Mouse (Mus musculus) heart, postnatal 0 days (tissue): Measurements from ENCODE around the gene Dnah9. TPM values are rescaled to one million over a fixed set of nuclear protein-coding genes. Genes with fewer than 3 reads are reported as not detected.

ENCODE experiments used
- ATAC-seq: fragments of 200-750 bp; cut with Nextera tagmentation; 2 replicates; pipeline ENCODE4 v1.8.0; 2017; ENCODE audit warnings: low read depth, moderate number of reproducible peaks, moderate library complexity; ENCODE audit not compliant: insufficient read depth
- DNase-seq: peaks from one replicate; pipeline ENCODE4 v3.0.0-alpha.2; 2016; ENCODE audit warnings: low spot score
- H3K27ac ChIP-seq: fragments of 300-500 bp; sonication (generic); 2 replicates; pipeline ENCODE4 v1.5.1; 2014; ENCODE audit warnings: low read depth, mild to moderate bottlenecking
- H3K27me3 ChIP-seq: fragments of 300-500 bp; sonication (generic); 2 replicates; pipeline ENCODE4 v1.6.1; 2014; ENCODE audit warnings: low read length, mixed read lengths; ENCODE audit not compliant: control insufficient read depth, insufficient read depth
- H3K36me3 ChIP-seq: fragments of 300-500 bp; sonication (generic); replicated peaks from 2 replicates; pipeline ENCODE4 v1.6.1; 2014; ENCODE audit warnings: low read length, mixed read lengths; ENCODE audit not compliant: control insufficient read depth, insufficient read depth
- H3K4me1 ChIP-seq: fragments of 300-500 bp; sonication (generic); 2 replicates; pipeline ENCODE4 v1.6.1; 2014; ENCODE audit warnings: antibody characterized with exemption; ENCODE audit not compliant: control insufficient read depth, insufficient read depth
- H3K4me2 ChIP-seq: fragments of 300-500 bp; sonication (generic); 2 replicates; pipeline ENCODE4 v1.6.1; 2014; ENCODE audit warnings: low read depth, mild to moderate bottlenecking, low read length, moderate library complexity
- H3K4me3 ChIP-seq: fragments of 300-500 bp; sonication (generic); 2 replicates; pipeline ENCODE4 v1.5.1; 2014; ENCODE audit warnings: low read depth, low read length
- H3K9ac ChIP-seq: fragments of 300-500 bp; sonication (generic); replicated peaks from 2 replicates; pipeline ENCODE4 v1.6.1; 2014; ENCODE audit warnings: low read depth, low read length, mixed read lengths
- H3K9me3 ChIP-seq: fragments of 300-500 bp; sonication (generic); replicated peaks from 2 replicates; pipeline ENCODE4 v1.6.1; 2016; ENCODE audit warnings: low read length; ENCODE audit not compliant: control insufficient read depth
- CTCF ChIP-seq: IDR thresholded peaks from 2 replicates; pipeline ENCODE4 v1.5.1; 2016; ENCODE audit warnings: antibody characterized with exemption, control low read depth, low read depth
- EP300 ChIP-seq: IDR thresholded peaks from 2 replicates; pipeline ENCODE4 v1.6.1; 2016; ENCODE audit warnings: antibody characterized with exemption, low read depth
- WGBS: fragments of 180-500 bp; shearing (Covaris S2); extraction: QIAGEN DNeasy Blood & Tissue Kit; methylation state at CpG from one replicate; pipeline ENCODE4 v1.1.7; 2014; 5-methylcytosine and 5-hydroxymethylcytosine counted together
- polyA plus RNA-seq: library from polyadenylated mRNA; unstranded; fragments of >200 nt; fragmentation: Nextera tagmentation; extraction: Ambion mirVana; gene quantifications from 2 replicates; pipeline ENCODE4 v1.2.1, GENCODE M21; 2015
- total RNA-seq: library from RNA; depleted of rRNA; stranded (reverse); fragments of >200 nt; gene quantifications from 2 replicates; pipeline ENCODE4 v1.2.3, GENCODE M21; 2014; ENCODE audit warnings: low replicate concordance; rRNA removed

The Dnah9 gene
- total RNA-seq (0.31 and 1.0 TPM in 2 replicates), polyA plus RNA-seq (0.16 TPM in 1 of 2 replicates, not detected in the other)

- DNase-seq (peak; percentile 47), ATAC-seq (peak; percentile 91)
- WGBS, result under 1% methylated on average over 49 of the region's 53 CpGs
- peak within 1 kb of the TSS; percentile 70 for H3K4me2 ChIP-seq
- H3K27me3 ChIP-seq, result peaks cover 20% of the 10 kb centered on the region
- H3K4me1 ChIP-seq, result no peaks in the 10 kb centered on the region
- no peak within 1 kb of the TSS for H3K27ac ChIP-seq
- TF ChIP-seq EP300, result no peak
- no peak for TF ChIP-seq CTCF
- no peaks in the 10 kb centered on the region for H3K9me3 ChIP-seq
- H3K9ac ChIP-seq, result no peak within 1 kb of the TSS
- H3K36me3 ChIP-seq, result no peaks in the 10 kb centered on the region
- peak within 1 kb of the TSS; percentile 39 for H3K4me3 ChIP-seq
Measured at GRCm38 (mm10) chr11:66167801-66168651, at the start of gene Dnah9. Gene Dnah9, minus strand, starts transcription at chr11:66168551.

GRCm38 (mm10) chr11:66188627-66189287 lies 20.4 kb upstream of the Dnah9 start:
- H3K27ac ChIP-seq, result no peak overlapping the region
- TF ChIP-seq CTCF (peak; percentile 11; the same call in 1 of the 2 replicates), EP300 (peak; percentile 78)
- WGBS, result 56% methylated on average over 3 of the region's 3 CpGs

GRCm38 (mm10) chr11:66188146-66188545 lies 19.8 kb upstream of the Dnah9 start:
- ATAC-seq, result no peak
- Histone ChIP-seq H3K27me3 (no peaks in the 10 kb centered on the region), H3K4me1 (no peaks in the 10 kb centered on the region), H3K36me3 (no peaks in the 10 kb centered on the region), H3K9ac (no peak overlapping the region), H3K4me2 (no peak overlapping the region), H3K4me3 (no peak overlapping the region), H3K27ac (no peak overlapping the region), H3K9me3 (no peaks in the 10 kb centered on the region)
- 64% methylated on average over 2 of the region's 2 CpGs for WGBS
- no peak for TF ChIP-seq CTCF
- TF ChIP-seq EP300, result no peak
- DNase-seq, result no peak

More at GRCm38 (mm10) chr11:66188627-66189287, 20.4 kb upstream of the Dnah9 start:
- Histone ChIP-seq H3K36me3 (no peaks in the 10 kb centered on the region), H3K4me3 (no peak overlapping the region), H3K9me3 (no peaks in the 10 kb centered on the region), H3K4me1 (no peaks in the 10 kb centered on the region), H3K4me2 (no peak overlapping the region), H3K9ac (no peak overlapping the region), H3K27me3 (no peaks in the 10 kb centered on the region)
- DNase-seq, result peak; percentile 84
- ATAC-seq, result peak; percentile 95

- H3K9ac ChIP-seq, result no peak overlapping the region
- no peak overlapping the region for H3K4me2 ChIP-seq
- H3K36me3 ChIP-seq, result no peaks in the 10 kb centered on the region
- no peak for ATAC-seq
- H3K4me3 ChIP-seq, result no peak overlapping the region
- no peaks in the 10 kb centered on the region for H3K9me3 ChIP-seq
- 57% methylated on average over 2 of the region's 2 CpGs for WGBS
- H3K27me3 ChIP-seq, result no peaks in the 10 kb centered on the region
- H3K4me1 ChIP-seq, result no peaks in the 10 kb centered on the region
- TF ChIP-seq CTCF (no peak), EP300 (no peak)
- DNase-seq, result no peak
- H3K27ac ChIP-seq, result no peak overlapping the region
Measured at GRCm38 (mm10) chr11:66177781-66178180, 9.4 kb upstream of the Dnah9 start.

- ATAC-seq (no peak), DNase-seq (no peak)
- WGBS, result 62% methylated on average over 2 of the region's 2 CpGs
- TF ChIP-seq CTCF (no peak), EP300 (no peak)
- Histone ChIP-seq H3K4me3 (no peak overlapping the region), H3K4me2 (no peak overlapping the region), H3K27ac (no peak overlapping the region), H3K9ac (no peak overlapping the region), H3K36me3 (no peaks in the 10 kb centered on the region), H3K4me1 (no peaks in the 10 kb centered on the region), H3K27me3 (peaks cover 17% of the 10 kb centered on the region), H3K9me3 (no peaks in the 10 kb centered on the region)
Measured at GRCm38 (mm10) chr11:66164022-66164421, 4.3 kb downstream of the Dnah9 start.
